In the genomic region with DNA sequence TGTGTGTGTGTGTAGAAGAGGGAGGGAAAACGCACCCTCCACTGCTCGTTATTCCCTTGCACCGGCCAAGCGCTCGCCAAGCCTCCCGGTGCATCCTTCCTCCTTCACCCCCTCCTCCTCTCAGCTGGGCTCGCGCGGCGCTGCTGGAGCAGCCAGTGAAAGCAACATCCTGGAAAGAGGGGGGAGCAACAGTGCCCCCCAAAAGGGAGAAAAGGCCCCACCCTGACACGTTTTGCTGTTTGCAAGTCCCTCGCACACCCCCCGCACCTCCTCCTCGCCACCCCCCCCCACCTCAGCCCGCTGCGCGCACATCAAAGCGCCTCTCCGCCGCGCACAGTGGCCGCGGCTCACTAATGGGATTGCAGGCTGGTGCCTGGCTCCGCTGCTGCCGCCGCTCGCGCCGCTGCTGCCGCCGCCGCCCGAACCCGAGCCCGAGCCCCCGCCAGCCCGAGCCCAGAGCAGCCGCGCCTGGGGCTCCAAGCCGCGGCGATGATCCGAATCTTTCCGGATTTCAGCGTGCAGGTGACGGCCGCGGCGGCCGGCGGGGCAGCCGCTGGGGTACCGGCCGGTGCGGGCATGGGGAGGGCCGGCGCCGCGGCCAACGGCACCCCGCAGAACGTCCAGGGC, we compare ENCODE assay signal across 8 mouse cellular contexts. TPM values are rescaled to one million over a fixed set of nuclear protein-coding genes. Genes with fewer than 3 reads are reported as not detected.
DNase-seq lines count a peak whose midpoint lies in the region; ATAC-seq and TF ChIP-seq lines count a peak whose summit lies in the region.

A gene (plus strand): TSS at position 577 of the 627 bp plus-strand sequence.

- H3K4me3 ChIP-seq in embryonic fibroblast, embryonic 13.5 days (ENCODE audit: insufficient read depth, low read length) = peak within 1 kb of the TSS; percentile 42
- peak within 1 kb of the TSS; percentile 86 for H3K4me3 ChIP-seq in hindbrain, embryonic 11.5 days (ENCODE audit: low read depth, low read length)
- peak within 1 kb of the TSS; percentile 82 for H3K4me3 ChIP-seq in neural tube, embryonic 12.5 days

- peak; percentile 81 for ATAC-seq in hindbrain, embryonic 11.5 days (ENCODE audit: low FRiP score)
- peak; percentile 80 for ATAC-seq in neural tube, embryonic 12.5 days (ENCODE audit: low FRiP score, low read depth)

- WGBS in hindbrain, embryonic 11.5 days = 1% methylated on average over 55 of the region's 62 CpGs
- under 1% methylated on average over 51 of the region's 62 CpGs for WGBS in neural tube, embryonic 12.5 days

- H3K9ac ChIP-seq in hindbrain, embryonic 11.5 days (ENCODE audit: low read depth, low read length) = peak within 1 kb of the TSS; percentile 93
- peak within 1 kb of the TSS; percentile 91 for H3K9ac ChIP-seq in neural tube, embryonic 12.5 days

- peak; percentile 19 for DNase-seq in cerebellum, adult 11-12 months
- DNase-seq in cerebellum, adult 9-10 months = no peak
- peak; percentile 71 for DNase-seq in ZHBTc4 (ENCODE audit: low read depth, low spot score)
- peak; percentile 84 for DNase-seq in hindbrain, embryonic 11.5 days (ENCODE audit: low spot score)
- peak; percentile 68 for DNase-seq in left cerebral cortex, postnatal 4 days
- DNase-seq in urinary bladder, postnatal 4 days (ENCODE audit: low spot score in 2 of 2) = no peak

- peaks cover 2% of the 10 kb centered on the region; the same call in 1 of the 2 replicates for H3K4me1 ChIP-seq in embryonic fibroblast, embryonic 13.5 days (ENCODE audit: control insufficient read depth, insufficient read depth, low read length)
- peaks cover 11% of the 10 kb centered on the region for H3K4me1 ChIP-seq in hindbrain, embryonic 11.5 days (replicated peaks; ENCODE audit: control insufficient read depth, insufficient read depth, low read length)
- H3K4me1 ChIP-seq in neural tube, embryonic 12.5 days = peaks cover 38% of the 10 kb centered on the region

- intact Hi-C loops in left cerebral cortex, postnatal 4 days (cut with DNase I) = loop anchor here (5.0 kb wide), 1 partner anchor 186 kb away; no protein-coding TSS in a partner anchor

- no peaks in the 10 kb centered on the region; the same call in 1 of the 2 replicates for H3K27me3 ChIP-seq in hindbrain, embryonic 11.5 days (ENCODE audit: control insufficient read depth, insufficient read depth, low read length)
- H3K27me3 ChIP-seq in neural tube, embryonic 12.5 days (replicated peaks) = no peaks in the 10 kb centered on the region

- TF ChIP-seq CTCF in embryonic fibroblast, embryonic 13.5 days (IDR thresholded peaks at IDR 0.05; ENCODE audit: borderline replicate concordance, insufficient read depth, low read length) = no peak

- H3K27ac ChIP-seq in embryonic fibroblast, embryonic 13.5 days (ENCODE audit: insufficient read depth, low read length) = no peak within 1 kb of the TSS
- H3K27ac ChIP-seq in hindbrain, embryonic 11.5 days (ENCODE audit: low read depth, low read length) = peak within 1 kb of the TSS; percentile 98
- peak within 1 kb of the TSS; percentile 91 for H3K27ac ChIP-seq in neural tube, embryonic 12.5 days

- TF ChIP-seq POLR2A in embryonic fibroblast, embryonic 13.5 days (IDR thresholded peaks at IDR 0.05; ENCODE audit: low read depth, low read length) = no peak

- peak within 1 kb of the TSS; percentile 79 for H3K4me2 ChIP-seq in hindbrain, embryonic 11.5 days (replicated peaks; ENCODE audit: low read depth, low read length)
- H3K4me2 ChIP-seq in neural tube, embryonic 12.5 days (replicated peaks) = peak within 1 kb of the TSS; percentile 86

- H3K36me3 ChIP-seq in hindbrain, embryonic 11.5 days (ENCODE audit: control insufficient read depth, insufficient read depth, low read length) = no peaks in the 10 kb centered on the region
- H3K36me3 ChIP-seq in neural tube, embryonic 12.5 days = no peaks in the 10 kb centered on the region

- no peaks in the 10 kb centered on the region for H3K9me3 ChIP-seq in hindbrain, embryonic 11.5 days (ENCODE audit: control insufficient read depth, low read length)
- H3K9me3 ChIP-seq in neural tube, embryonic 12.5 days = no peaks in the 10 kb centered on the region

RNA-seq across cellular contexts. Expression of the gene that starts here (rescaled TPM):
- polyA plus RNA-seq in embryonic fibroblast, embryonic 13.5 days (2011; ENCODE audit: insufficient read length, low read depth, missing spikeins) = 5.4 and 6.6 TPM in 2 replicates
- polyA plus RNA-seq in hindbrain, embryonic 11.5 days (2014; fragmentation: Nextera tagmentation; extraction: Ambion mirVana) = 14.3 and 19.7 TPM in 2 replicates
- total RNA-seq in left cerebral cortex, postnatal 4 days (2021) = 10 to 100 TPM; 43.7 to 47.4 TPM
- polyA plus RNA-seq in neural tube, embryonic 12.5 days (2016; fragmentation: Nextera tagmentation; extraction: Ambion mirVana) = 20.0 and 21.4 TPM in 2 replicates

Comparison
In these comparisons a context has a peak if more than half of its experiments do, and no peak if none do; other contexts are left out.
1. DNase-seq: peak in cerebellum, adult 11-12 months (single experiment), ZHBTc4 (single experiment), hindbrain, embryonic 11.5 days (single experiment) and left cerebral cortex, postnatal 4 days (single experiment); none in cerebellum, adult 9-10 months (single experiment) and urinary bladder, postnatal 4 days (0 of 2).
2. Peak in every context shown above with its lines, with median percentiles within 50 percentile points of each other: H3K4me3 ChIP-seq.